17 mouse cellular contexts compared by ENCODE assay signal in the genomic region with DNA sequence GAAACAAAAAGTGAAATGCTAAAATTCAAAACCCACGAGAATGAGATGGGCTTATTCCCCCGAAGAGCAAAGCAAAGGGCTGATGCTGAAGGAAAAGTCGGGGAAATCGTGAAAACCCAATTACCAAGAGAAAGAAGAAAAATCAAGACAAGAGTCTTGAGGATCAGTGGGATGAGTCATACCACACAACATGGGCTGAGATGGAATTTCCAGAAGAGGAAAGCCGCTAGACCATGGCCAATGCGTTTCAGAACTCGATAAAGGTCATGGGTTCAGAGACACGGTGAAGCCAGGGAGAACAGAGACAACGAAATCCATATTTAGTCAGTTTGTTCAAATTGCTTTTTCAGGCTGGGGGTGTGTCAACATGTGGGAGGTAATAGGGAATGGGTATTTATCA.
"Had no signal": no experiment of that assay in that cellular context is flagged by ENCODE, and none has a peak within 500 bp of the region (broad histone marks: within the 10 kb centered on the region; RNA-seq: fewer than 3 reads in every experiment).

No protein-coding gene starts in this region.

- H3K4me2 ChIP-seq: neural tube, embryonic 12.5 days; neural tube, embryonic 13.5 days; neural tube, embryonic 15.5 days; stomach, embryonic 15.5 days had no signal

- H3K9me3 ChIP-seq: neural tube, embryonic 12.5 days; neural tube, embryonic 13.5 days; neural tube, embryonic 15.5 days; stomach, embryonic 15.5 days had no signal

- H3K9ac ChIP-seq: neural tube, embryonic 12.5 days; neural tube, embryonic 13.5 days; neural tube, embryonic 15.5 days; stomach, embryonic 15.5 days had no signal

- H3K4me3 ChIP-seq: neural tube, embryonic 12.5 days; neural tube, embryonic 13.5 days; neural tube, embryonic 15.5 days; stomach, embryonic 15.5 days had no signal

- H3K27ac ChIP-seq: neural tube, embryonic 12.5 days; neural tube, embryonic 13.5 days; neural tube, embryonic 15.5 days; stomach, embryonic 15.5 days; stomach, postnatal 0 days had no signal

- H3K36me3 ChIP-seq: neural tube, embryonic 12.5 days; neural tube, embryonic 13.5 days; neural tube, embryonic 15.5 days; stomach, embryonic 15.5 days had no signal

- DNase-seq: retina, postnatal 1 day; right cerebral cortex, adult 18-20 months; right cerebral cortex, postnatal 14 days; right cerebral cortex, postnatal 25 days; right cerebral cortex, postnatal 4 days; spleen, adult 18-20 months; thymus, adult 18-20 months; thymus, adult 2 months; thymus, postnatal 14 days; thymus, postnatal 25 days; thymus, postnatal 36 days; thymus, postnatal 4 days had no signal

- H3K4me1 ChIP-seq: neural tube, embryonic 12.5 days; neural tube, embryonic 13.5 days; neural tube, embryonic 15.5 days; stomach, embryonic 15.5 days had no signal

- H3K27me3 ChIP-seq: neural tube, embryonic 12.5 days; neural tube, embryonic 13.5 days; neural tube, embryonic 15.5 days; stomach, embryonic 15.5 days had no signal
